Mouse (Mus musculus): Measurements from ENCODE around the gene Tcaf2. TPM values are rescaled to one million over a fixed set of nuclear protein-coding genes. Genes with fewer than 3 reads are reported as not detected.

The Tcaf2 gene
- under 1 TPM in 1 of 3 experiments, not detected in 2; 0.12 TPM for polyA plus RNA-seq (2017; shearing (Covaris generic))

GRCm38 (mm10) chr6:42644912-42645549 is at the start of gene Tcaf2:
Tcaf2 (minus strand) TSS chr6:42645254.
- ATAC-seq, result no peak

GRCm38 (mm10) chr6:42692517-42693190 is 47.6 kb upstream of the Tcaf2 start:
- no peak for ATAC-seq

- ATAC-seq, result no peak
Measured at GRCm38 (mm10) chr6:42692154-42692516, 47.1 kb upstream of the Tcaf2 start.

DNA sequence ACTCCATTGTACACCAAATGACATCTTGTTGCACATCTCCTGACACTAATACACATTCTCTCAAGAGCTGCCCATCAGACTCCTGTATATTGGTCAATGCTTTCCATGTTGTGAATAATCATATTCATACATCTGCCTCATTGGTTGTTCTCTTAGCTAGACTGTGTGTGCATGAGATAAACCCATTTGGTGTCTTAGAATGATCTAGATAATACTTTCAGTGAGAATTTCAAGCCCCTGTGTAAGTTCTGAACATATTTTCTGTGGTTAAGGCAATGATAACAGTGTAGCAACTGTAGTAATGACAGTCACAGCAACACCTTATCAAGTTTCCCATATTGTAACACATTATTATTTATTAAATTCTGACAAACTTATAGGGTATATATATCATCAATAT is 44.7 kb upstream of the Tcaf2 start:
- ATAC-seq, result no peak

DNA sequence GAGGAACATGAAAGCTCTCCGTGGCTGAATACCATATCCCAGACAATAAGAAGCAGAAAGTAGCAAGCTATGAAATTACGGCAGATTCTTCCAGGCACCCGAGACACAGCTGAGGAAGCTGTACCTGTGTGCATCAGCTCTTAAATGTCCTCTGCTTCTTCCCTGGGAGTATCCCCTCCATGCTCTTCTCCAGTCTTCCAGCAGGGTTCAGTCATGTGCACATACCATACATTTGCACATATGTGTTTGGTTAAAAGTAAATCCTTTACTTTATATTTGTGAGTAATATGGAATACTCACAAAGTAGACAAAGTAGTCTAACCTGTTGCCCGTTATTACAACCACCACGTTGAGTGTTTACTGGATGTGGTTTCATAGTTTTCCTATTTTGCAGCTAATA is 42.9 kb upstream of the Tcaf2 start:
- ATAC-seq, result no peak

GRCm38 (mm10) chr6:42680077-42680476 is 35.0 kb upstream of the Tcaf2 start:
- no peak for ATAC-seq

GRCm38 (mm10) chr6:42676011-42676410 is 31.0 kb upstream of the Tcaf2 start:
- ATAC-seq, result no peak

DNA sequence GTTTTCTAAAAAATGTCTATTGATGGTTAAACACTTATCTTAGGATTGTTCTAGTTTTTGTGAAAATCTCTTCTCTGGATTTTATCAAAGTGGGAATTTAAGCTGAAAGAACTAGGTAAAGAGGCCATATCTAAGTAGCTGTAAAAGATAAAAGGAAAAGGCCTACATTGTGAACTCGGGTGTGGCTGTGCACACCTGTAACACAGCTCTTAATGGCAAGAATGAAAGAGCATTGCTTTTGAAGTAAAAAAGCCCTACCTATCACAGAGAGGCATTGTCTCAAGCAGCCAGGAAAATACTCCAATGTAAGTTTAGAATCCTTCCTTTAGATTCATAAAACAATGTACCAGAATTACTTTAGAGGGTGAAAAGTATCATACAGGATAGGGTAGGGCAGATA is 26.7 kb upstream of the Tcaf2 start:
- ATAC-seq, result no peak

GRCm38 (mm10) chr6:42667722-42668121 is 22.7 kb upstream of the Tcaf2 start:
- no peak for ATAC-seq

DNA sequence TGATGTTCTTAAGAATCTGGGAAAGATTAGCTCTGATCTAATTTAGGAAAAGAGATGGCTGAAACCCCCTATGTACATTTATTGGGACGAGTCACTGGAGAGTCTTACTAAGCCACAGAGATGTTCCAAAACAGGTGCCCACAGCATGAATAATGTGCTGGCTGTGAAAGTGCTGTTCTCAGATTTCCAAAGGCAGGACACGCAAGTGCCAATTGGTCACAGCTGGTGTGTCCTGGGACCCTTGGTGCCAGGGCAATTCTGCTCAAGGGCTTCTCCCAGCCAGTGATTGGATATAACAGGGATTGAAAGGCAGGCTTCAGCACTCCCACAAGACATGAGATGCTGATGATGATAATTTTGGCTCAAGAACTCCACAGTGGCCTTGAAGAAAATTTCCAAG is 16.7 kb upstream of the Tcaf2 start:
- ATAC-seq, result no peak

GRCm38 (mm10) chr6:42634393-42634792 is 10.7 kb downstream of the Tcaf2 start:
- ATAC-seq, result no peak

- ATAC-seq, result no peak
Measured at GRCm38 (mm10) chr6:42631395-42631794, 13.7 kb downstream of the Tcaf2 start.

DNA sequence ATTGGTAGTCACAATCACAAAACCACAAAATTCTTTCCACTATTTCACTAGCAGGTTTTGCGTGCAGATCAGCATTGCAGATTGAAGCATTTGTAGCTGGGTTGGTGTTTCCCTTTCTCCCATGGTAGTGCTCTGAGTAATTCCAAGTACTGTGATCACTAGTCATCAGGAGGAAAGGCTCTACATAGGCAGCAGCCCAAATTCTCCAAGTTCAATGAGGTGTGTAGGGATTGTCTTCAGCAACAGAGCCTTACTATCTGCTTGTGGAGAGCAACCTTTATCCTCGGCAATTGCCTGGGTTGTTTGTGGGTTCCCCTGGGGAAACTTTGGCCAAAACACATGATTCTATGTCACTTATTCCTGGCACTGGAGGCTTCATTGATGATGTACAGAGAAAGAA is 28.1 kb downstream of the Tcaf2 start:
- no peak for ATAC-seq

- no peak for ATAC-seq
Measured at GRCm38 (mm10) chr6:42612218-42612617, 32.8 kb downstream of the Tcaf2 start.

GRCm38 (mm10) chr6:42610954-42611522 is 34.0 kb downstream of the Tcaf2 start:
- no peak for ATAC-seq

DNA sequence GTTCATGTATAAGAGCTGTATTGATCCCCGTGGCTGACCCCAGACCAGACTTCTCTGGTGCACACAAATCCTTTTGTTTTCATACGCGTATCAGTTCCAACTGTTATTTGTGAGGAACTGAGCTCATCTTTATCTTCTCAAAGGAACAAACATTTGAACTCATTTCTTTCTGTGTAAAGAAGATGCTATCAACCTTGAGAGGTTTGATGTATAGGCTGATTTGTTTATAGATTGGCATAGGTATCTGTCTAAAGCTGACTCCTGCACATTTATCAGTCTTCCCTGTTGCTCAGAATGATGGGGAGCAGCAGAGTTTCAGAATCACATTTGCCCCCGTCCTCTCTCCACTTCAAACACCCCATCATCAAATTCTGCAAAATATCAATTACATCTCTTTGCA is 47.5 kb downstream of the Tcaf2 start, which contains the start of gene Tcaf3:
TSS of gene Tcaf3 (minus strand) at position 101 of the 400 bp plus-strand sequence.
- ATAC-seq, result no peak

DNA sequence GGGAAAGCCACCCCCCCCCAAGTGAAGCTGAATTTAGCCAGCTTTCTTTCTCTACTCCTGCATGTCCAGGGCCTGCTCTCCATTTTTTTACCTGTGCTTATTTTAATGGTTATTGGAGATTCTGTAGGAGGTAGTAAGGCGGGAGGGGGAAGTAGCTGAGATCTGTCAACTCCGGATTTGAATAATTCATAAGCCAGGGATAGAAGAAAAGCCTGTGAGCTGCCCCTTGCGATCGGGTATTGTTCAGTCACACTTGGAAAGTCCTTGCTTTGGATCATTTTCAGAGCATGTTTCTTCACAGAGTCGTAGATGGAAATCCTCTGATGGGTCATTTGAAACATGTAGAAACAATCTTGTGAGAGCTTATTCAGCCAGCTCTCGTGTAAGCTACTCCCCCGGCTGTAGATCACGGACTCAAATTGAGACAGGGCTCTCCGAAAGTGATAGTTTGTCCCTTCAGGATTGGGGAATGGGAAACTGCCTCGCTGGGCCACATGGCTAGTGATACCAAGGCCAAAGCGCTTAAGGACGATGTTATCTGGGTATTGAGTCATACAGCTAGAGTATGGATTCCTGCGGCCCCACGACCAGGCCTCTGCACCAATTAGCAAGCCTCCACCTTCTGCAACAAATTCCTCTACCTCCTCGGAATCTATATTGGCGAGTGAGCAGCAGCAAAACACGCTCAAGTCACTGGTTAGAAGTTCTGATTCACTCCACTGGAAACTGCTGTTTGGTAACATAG is 51.7 kb downstream of the Tcaf2 start:
- ATAC-seq, result no peak

DNA sequence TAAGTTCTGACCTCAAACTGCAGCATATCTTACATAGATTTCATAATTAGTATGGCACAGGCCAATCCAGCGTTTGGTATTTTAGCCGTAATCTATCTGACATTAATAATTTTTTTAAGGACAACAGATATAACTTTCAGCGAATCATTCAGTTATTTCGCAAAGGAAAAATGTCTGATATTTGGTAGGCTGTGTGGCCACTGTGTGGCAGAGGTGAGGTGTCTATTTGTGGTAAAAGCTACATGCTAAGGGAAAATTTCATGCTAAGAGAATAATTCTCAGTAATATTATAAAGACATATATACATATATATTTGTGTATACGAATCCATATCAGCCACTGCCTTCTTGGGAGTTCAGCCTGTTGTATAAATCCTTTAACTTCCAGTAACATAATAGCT is 58.5 kb downstream of the Tcaf2 start:
- ATAC-seq, result no peak

DNA sequence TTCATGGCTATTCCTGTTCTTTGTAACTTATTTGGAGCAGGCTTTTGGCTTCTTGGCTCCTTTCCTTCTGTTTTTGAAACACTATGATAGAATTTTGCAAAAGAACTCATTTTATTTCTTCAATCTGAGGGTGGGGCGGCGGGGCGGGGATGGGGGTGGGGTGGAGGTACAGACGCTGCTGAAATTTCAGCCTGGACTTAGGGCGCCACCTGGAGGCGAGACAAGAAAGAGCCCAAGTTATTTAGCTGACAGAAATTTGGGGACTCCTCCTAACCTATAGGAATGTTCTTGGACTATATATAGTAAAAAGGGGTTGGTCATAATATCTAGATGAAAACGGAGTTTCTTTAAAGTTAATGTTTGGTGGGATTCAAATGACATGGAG is 61.6 kb downstream of the Tcaf2 start:
- ATAC-seq, result no peak

DNA sequence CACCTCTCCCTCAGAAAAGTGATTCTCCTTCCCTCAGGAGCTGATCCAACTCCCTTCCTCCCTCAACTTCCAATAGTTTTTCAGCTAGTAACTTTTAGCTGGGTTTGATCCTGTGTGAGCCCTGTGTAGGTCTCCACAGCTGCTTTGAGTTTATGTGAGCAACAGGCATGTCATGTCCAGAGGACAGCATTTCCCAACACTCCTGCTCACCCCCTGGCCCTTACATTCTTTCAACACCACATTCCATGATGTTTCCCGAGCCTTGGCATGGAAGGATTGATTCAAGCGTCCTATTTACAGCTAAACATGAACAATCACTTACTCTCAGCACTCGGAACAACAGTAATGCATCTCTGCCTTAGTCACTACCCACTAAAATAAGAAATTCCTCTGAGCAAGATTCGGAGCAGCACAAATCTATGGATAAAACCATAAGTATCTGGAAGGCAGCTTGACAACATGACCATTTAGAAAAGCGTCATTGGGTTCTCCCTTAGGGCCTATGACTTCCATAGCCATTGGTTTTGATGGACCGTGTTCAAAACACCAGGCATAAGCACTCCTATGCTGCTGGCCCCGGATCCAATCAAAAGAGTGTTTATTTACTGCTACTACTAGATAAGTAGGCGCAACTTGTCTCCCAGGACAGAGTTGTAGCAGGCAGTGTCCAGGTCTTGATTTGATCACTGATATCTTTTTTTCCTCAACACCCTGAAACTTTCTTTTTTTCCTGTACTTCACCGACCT is 62.1 kb downstream of the Tcaf2 start:
- ATAC-seq, result no peak

- no peak for ATAC-seq
Measured at GRCm38 (mm10) chr6:42578678-42579077, 66.4 kb downstream of the Tcaf2 start.

GRCm38 (mm10) chr6:42577433-42577832 is 67.6 kb downstream of the Tcaf2 start:
- no peak for ATAC-seq
